Mouse (Mus musculus) liver, adult 2 months (tissue): ENCODE measurements around the gene Itga7. TPM values are rescaled to one million over a fixed set of nuclear protein-coding genes. Genes with fewer than 3 reads are reported as not detected.

ENCODE experiments used
- DNase-seq: peaks from one replicate; pipeline ENCODE4 v3.0.0-alpha.2; 2011; ENCODE audit warnings: low read depth, low spot score; ENCODE audit errors: extremely low read depth
- H3K27ac ChIP-seq: fragments of 200-500 bp; replicated peaks from 2 replicates; pipeline ENCODE4 v1.5.1; 2012; ENCODE audit warnings: low read depth, mild to moderate bottlenecking, control low read depth, inconsistent platforms, low read length; ENCODE audit not compliant: insufficient read depth
- H3K27me3 ChIP-seq: fragments of 200-500 bp; 2 replicates; pipeline ENCODE4 v1.6.1; 2012; ENCODE audit warnings: mild to moderate bottlenecking, moderate library complexity, low read length, inconsistent platforms; ENCODE audit not compliant: control insufficient read depth, insufficient read depth
- H3K36me3 ChIP-seq: fragments of 200-500 bp; 2 replicates; pipeline ENCODE4 v1.6.1; 2012; ENCODE audit warnings: low read length, inconsistent platforms; ENCODE audit not compliant: control insufficient read depth, insufficient read depth
- H3K4me1 ChIP-seq: fragments of 200-500 bp; 2 replicates; pipeline ENCODE4 v1.6.1; 2011; ENCODE audit warnings: low read length; ENCODE audit not compliant: control insufficient read depth, insufficient read depth
- H3K4me3 ChIP-seq: fragments of 200-500 bp; 2 replicates; pipeline ENCODE4 v1.5.1; 2011; ENCODE audit warnings: low read depth, mild to moderate bottlenecking, control low read depth, low read length, moderate library complexity; ENCODE audit not compliant: insufficient read depth
- H3K79me2 ChIP-seq: fragments of 200-500 bp; 2 replicates; pipeline ENCODE4 v1.6.1; 2012; ENCODE audit warnings: inconsistent platforms, mild to moderate bottlenecking, low read length, moderate library complexity; ENCODE audit not compliant: control insufficient read depth, insufficient read depth
- H3K9ac ChIP-seq: fragments of 200-500 bp; 2 replicates; pipeline ENCODE4 v1.6.1; 2012; ENCODE audit warnings: low read depth, mild to moderate bottlenecking, control low read depth, inconsistent platforms, low read length
- CTCF ChIP-seq: fragments of 200-500 bp; IDR thresholded peaks from 2 replicates; pipeline ENCODE4 v1.5.1; 2011; ENCODE audit warnings: low read depth, low read length, control low read depth
- POLR2A ChIP-seq: fragments of 200-500 bp; IDR thresholded peaks from 2 replicates; pipeline ENCODE4 v1.6.1; 2011; ENCODE audit warnings: low read length, control low read depth; ENCODE audit not compliant: insufficient read depth; ENCODE audit errors: extremely low read depth
- WGBS: fragments of 180-500 bp; shearing (Covaris S2); methylation state at CpG from one replicate; pipeline ENCODE4 v1.1.7; 2018; 5-methylcytosine and 5-hydroxymethylcytosine counted together
- polyA plus RNA-seq: library from polyadenylated mRNA; depleted of rRNA; stranded (reverse); fragments of >200 nt; gene quantifications from 2 replicates; pipeline ENCODE4 v1.2.3, GENCODE M21; 2012; rRNA removed
- total RNA-seq: library from RNA; depleted of rRNA; stranded (reverse); fragments of >200 nt; gene quantifications from 2 replicates; pipeline ENCODE4 v1.2.3, GENCODE M21; 2014; rRNA removed

Gene Itga7
- total RNA-seq (4.6 and 4.9 TPM in 2 replicates), polyA plus RNA-seq (9.5 and 11.0 TPM in 2 replicates)

DNA sequence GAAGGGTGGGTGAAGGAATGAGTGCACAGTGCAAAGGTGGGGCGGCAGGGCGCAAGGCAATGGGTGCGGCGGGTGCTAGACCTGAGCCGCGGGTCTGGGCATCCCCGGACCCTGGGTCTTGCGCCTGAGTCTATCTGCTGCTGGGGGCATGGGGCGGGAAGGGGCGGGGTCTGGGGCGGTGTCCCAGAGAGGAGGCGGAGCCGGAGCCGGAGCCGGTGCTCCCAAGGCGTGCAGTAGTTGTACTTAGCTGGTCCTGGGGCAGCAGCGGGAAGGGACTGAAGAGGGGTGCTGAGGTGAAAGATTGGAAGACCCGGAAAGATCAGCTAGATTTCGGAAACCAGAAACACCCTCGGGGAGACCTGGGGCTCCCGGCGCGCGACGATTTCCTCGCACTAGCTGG, at the start of gene Itga7:
Itga7 (plus strand) TSS at position 245 of the 400 bp plus-strand sequence.
- H3K79me2 ChIP-seq = no peaks in the 10 kb centered on the region
- WGBS = 1% methylated on average over 26 of the region's 26 CpGs
- peaks cover 11% of the 10 kb centered on the region for H3K4me1 ChIP-seq
- H3K36me3 ChIP-seq = no peaks in the 10 kb centered on the region
- no peak within 1 kb of the TSS for H3K27ac ChIP-seq
- DNase-seq = peak; percentile 42
- no peaks in the 10 kb centered on the region for H3K27me3 ChIP-seq
- H3K4me3 ChIP-seq = peak within 1 kb of the TSS; percentile 61
- TF ChIP-seq CTCF = no peak
- 0 out of 2 replicates have a peak, but pooled peaks have one; percentile 30 for TF ChIP-seq POLR2A
- peak within 1 kb of the TSS; percentile 61 for H3K9ac ChIP-seq

DNA sequence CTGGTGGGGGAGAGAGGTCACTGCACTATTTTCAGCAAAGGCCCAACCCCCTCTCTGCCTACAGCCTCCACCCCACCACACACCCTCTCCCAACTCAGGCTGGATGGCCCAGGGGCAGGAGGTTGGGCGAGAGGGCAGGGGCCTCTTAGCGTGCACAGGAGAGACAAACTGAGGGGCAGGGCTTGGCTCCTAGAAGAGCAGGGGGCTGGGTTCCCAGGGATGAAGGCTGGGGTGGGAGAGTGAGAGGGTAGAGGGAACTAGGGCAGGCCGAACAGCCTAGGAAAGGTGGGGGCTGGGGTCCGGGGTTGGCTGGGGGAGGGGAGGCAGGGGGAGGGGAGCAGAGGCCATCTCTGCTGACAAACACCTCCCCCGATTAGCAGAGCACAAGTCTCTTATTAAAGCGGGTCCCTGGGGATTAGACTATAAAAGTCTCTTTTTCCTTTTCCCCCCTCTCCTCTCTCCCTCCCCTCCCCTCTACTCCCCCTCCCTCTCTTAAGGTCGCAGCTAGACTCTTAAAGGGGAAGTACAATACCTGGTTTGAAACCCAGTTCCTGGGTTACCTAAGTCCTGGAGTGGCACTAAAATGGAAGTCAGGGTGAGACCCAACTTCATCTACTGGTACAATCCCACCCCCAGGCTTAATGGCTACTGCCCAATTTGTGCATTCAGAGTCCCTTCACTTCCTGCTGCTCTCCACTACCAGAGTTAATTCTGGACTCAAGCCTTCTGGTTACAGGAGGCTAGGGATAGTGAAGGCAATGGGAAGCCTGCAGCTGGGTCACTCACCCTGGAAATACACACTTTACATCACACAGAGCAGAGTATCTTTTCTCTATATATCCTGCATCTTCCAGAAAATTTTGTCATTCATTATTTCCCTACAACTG, 44.4 kb upstream of the Itga7 start:
- peaks cover 4% of the 10 kb centered on the region; the same call in 1 of the 2 replicates for H3K4me1 ChIP-seq
- H3K27me3 ChIP-seq = peaks cover 9% of the 10 kb centered on the region; the same call in 1 of the 2 replicates
- H3K4me3 ChIP-seq = no peak overlapping the region
- H3K79me2 ChIP-seq = no peaks in the 10 kb centered on the region
- no peak overlapping the region for H3K9ac ChIP-seq
- no peak for TF ChIP-seq POLR2A
- H3K36me3 ChIP-seq = no peaks in the 10 kb centered on the region
- WGBS = 9% methylated on average over 7 of the region's 7 CpGs
- no peak overlapping the region for H3K27ac ChIP-seq
- no peak for DNase-seq

DNA sequence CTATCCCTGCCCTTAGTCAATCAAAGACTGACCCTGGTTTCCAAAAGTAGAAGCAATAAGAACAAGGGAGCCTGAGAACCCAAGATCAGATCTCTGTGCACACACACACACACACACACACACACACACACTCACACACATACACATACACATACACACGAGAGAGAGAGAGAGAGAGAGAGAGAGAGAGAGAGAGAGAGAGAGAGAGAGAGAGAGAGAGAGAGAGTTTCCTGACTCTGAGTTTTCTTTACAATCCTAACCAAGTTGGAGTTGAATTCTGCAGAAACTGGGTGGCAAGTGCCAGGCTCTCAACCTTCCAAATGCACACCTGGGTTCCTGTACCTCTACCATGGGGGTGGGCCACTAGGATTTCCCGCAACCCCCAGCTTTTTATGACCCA, 43.8 kb upstream of the Itga7 start:
- no peak overlapping the region for H3K27ac ChIP-seq
- H3K4me3 ChIP-seq = no peak overlapping the region
- H3K9ac ChIP-seq = no peak overlapping the region
- TF ChIP-seq CTCF (no peak), POLR2A (no peak)
- H3K36me3 ChIP-seq = no peaks in the 10 kb centered on the region
- 95% methylated on average over 1 of the region's 2 CpGs for WGBS
- no peaks in the 10 kb centered on the region for H3K79me2 ChIP-seq
- no peak for DNase-seq
- peaks cover 4% of the 10 kb centered on the region; the same call in 1 of the 2 replicates for H3K4me1 ChIP-seq
- peaks cover 9% of the 10 kb centered on the region; the same call in 1 of the 2 replicates for H3K27me3 ChIP-seq

DNA sequence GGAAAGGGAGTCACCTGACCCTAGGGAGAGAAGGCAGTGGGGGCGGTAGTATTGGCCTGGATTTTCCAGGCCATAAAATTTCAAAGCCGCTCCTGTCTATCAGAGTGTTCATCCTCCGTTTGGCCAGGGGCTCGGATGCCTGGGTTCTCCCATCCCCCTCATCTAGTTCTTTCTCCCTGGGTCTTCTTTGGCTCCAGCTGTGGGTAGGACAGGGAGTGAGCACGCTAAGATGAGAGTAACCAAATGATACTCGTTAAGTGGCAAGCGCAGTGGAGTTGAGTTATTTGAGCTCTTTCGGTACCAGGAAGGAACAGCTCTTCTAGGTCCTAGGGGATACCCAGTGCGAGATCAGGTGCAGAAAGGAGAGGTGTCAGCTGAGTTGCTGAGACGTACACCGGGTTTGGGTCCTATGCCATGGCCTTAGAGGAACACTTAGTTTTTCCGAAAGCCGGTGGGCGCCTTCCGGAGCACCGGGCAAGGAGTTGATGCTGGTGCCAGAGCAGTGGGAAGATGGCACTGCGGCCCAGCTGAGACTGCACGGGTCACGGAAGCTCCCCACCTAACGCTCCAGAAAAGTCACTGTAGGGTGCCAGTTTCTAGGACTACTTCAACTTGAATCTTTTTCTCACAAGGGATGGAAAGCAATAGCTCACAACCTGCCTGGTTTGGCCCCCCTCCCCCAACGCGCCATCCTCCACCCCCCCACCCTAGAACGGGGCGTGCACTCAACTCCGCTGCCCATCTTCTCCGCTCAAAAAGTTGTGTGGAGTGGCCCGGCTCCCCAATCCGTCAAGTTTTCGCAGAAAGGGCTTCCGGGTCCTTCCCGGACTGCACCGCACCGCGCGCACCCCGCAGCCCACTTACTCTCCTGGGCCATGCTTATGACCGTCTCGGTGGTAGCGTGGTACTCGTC, 43.0 kb upstream of the Itga7 start:
- TF ChIP-seq CTCF (no peak), POLR2A (no peak)
- no peaks in the 10 kb centered on the region for H3K79me2 ChIP-seq
- H3K27ac ChIP-seq = no peak overlapping the region
- H3K9ac ChIP-seq = peak overlapping the region; percentile 48; the same call in 1 of the 2 replicates
- H3K27me3 ChIP-seq = peaks cover 9% of the 10 kb centered on the region; the same call in 1 of the 2 replicates
- H3K36me3 ChIP-seq = no peaks in the 10 kb centered on the region
- peaks cover 7% of the 10 kb centered on the region; the same call in 1 of the 2 replicates for H3K4me1 ChIP-seq
- no peak for DNase-seq
- peak overlapping the region; percentile 55; the same call in 1 of the 2 replicates for H3K4me3 ChIP-seq
- WGBS = 7% methylated on average over 40 of the region's 40 CpGs

DNA sequence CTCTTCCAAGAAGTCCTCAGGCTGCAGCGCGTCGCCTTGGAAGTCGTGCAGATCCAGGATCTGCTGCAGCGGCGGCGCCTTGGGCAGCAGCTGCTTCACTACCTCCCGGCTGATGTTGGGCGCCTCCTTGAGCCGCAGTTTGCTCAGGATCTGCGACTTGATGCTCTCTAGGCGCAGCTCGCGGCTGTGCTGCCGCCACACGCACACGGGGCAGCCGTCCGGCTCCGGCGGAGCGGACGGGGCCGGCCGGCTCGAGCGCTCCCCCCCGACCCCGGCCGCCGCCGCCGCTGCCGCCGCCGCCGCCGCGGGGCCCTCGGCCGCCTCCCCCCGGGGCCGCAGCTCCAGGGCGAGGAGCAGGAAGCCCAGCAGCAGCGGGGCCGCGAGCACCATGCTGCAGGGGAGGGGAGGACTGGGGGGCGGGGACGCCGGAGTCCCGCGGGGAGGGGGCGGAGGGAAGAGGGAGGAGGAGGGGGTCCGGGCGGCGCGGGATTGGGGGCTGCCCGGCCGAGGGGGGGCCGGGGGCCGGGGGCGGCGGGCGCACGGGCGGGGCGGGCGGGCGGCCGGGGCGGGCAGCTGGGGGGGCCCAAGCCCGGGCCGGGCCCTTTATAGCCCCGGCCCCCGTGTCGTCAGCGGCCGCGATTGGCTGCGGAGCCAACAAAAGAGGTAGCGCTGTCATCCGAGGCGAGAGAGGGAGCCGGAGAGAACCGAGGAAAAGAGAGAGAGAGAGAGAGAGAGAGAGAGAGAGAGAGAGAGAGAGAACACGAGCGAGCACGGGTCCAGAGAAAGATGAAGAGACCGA, 42.1 kb upstream of the Itga7 start, which contains the start of gene Gdf11:
Gdf11 (minus strand) TSS at position 423 of the 799 bp plus-strand sequence.
- Histone ChIP-seq H3K4me3 (peak within 1 kb of the TSS; percentile 55; the same call in 1 of the 2 replicates), H3K4me1 (peaks cover 7% of the 10 kb centered on the region; the same call in 1 of the 2 replicates), H3K27ac (no peak within 1 kb of the TSS), H3K79me2 (no peaks in the 10 kb centered on the region), H3K27me3 (peaks cover 13% of the 10 kb centered on the region; the same call in 1 of the 2 replicates), H3K36me3 (no peaks in the 10 kb centered on the region), H3K9ac (peak within 1 kb of the TSS; percentile 48; the same call in 1 of the 2 replicates)
- no peak for DNase-seq
- under 1% methylated on average over 62 of the region's 89 CpGs for WGBS
- TF ChIP-seq POLR2A (no peak), CTCF (no peak)
